Mouse (Mus musculus) lung, adult 2 months (tissue): ENCODE data around the gene Wiz.

Experiments
- CTCF ChIP-seq: fragments of 200-500 bp; IDR thresholded peaks from 2 replicates; pipeline ENCODE4 v1.5.1; 2011; ENCODE audit warnings: mild to moderate bottlenecking, low read length, control low read depth; ENCODE audit not compliant: insufficient read depth
- POLR2A ChIP-seq: fragments of 200-500 bp; IDR thresholded peaks from 2 replicates; pipeline ENCODE4 v1.6.1; 2011; ENCODE audit warnings: low read depth, mild to moderate bottlenecking, control low read depth, low read length, borderline replicate concordance; ENCODE audit errors: extremely low read depth

GRCm38 (mm10) chr17:32317708-32318107 is 71.5 kb downstream of the Wiz start:
- TF ChIP-seq CTCF: no peak
- TF ChIP-seq POLR2A: no peak
